Mouse (Mus musculus): ENCODE measurements at regions not wholly inside any gene's neighbourhood (a gene's known extent, or its start where the extent isn't known, plus 50 kb on each side); places are given as distances from the start of the nearest gene placed in this dataset.
A peak's percentile ranks its signal among the peaks of the same experiment; 100 is the strongest.

GRCm38 (mm10) chr13:107187258-107187878 lies 165.4 kb upstream of the Kif2a start:
- no peak for DNase-seq (ENCODE audit: low read depth, low spot score)

DNA sequence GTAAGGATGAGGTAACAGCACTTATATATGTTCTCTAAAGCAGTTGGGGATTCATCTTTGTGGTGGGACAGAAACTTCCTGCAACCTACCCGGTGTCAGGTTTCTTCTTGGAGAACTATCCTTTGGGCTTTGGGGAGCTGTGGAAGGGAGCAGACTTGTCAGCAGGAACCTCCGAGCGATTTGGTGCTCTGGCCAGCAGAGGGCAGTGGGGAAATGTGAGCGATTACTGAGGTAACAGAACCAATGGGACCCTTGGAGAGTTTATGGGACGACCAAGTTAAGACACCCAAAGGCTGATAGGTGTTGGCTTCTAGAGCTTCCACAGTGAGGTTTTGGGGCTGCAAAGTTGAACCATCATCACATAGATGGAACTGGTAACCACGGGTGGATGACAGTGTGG lies 160.6 kb upstream of the Kif2a start:
- peak; percentile 45 for DNase-seq (ENCODE audit: low read depth, low spot score)

- DNase-seq (ENCODE audit: low read depth, low spot score) = no peak
Measured at GRCm38 (mm10) chr13:107179551-107179950, 157.6 kb upstream of the Kif2a start.

DNA sequence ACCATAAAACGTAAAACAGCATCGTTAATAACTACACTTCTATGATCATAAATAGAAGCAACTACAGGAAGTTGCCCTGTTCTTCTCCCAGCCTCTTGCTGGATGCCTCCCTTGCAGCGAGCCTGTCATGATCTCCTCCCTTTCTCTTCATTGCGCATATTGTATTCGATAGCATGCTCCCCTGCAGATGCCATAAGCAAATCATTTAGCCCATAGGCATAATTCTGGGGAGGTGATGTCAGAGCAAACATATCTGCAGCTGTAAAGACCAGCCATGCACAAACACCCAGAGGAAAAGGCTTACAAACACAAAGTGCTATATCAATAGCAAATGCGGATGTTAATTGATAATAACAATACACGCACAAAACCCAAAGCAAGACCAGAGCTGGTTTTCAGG lies 155.7 kb upstream of the Kif2a start:
- no peak for DNase-seq (ENCODE audit: low read depth, low spot score)

DNA sequence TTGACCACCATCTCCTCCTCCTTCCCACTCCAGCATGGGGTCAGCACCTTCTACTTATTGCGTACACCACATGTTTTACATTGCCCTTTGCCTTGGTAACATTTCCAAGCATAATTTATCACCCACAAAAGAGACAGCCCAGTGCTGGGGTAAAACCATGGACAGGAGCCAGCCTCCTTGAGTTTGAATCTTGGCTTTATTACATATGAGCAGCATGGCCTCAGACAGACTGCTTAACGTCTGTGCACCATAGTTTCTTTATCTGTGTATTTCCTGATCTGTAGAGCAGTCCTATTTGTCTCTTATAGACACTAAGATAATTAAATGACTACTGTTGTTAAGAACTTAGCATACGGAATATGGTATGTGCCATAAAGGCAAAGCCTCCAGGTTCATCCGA lies 154.0 kb upstream of the Kif2a start:
- DNase-seq (ENCODE audit: low read depth, low spot score) = no peak

DNA sequence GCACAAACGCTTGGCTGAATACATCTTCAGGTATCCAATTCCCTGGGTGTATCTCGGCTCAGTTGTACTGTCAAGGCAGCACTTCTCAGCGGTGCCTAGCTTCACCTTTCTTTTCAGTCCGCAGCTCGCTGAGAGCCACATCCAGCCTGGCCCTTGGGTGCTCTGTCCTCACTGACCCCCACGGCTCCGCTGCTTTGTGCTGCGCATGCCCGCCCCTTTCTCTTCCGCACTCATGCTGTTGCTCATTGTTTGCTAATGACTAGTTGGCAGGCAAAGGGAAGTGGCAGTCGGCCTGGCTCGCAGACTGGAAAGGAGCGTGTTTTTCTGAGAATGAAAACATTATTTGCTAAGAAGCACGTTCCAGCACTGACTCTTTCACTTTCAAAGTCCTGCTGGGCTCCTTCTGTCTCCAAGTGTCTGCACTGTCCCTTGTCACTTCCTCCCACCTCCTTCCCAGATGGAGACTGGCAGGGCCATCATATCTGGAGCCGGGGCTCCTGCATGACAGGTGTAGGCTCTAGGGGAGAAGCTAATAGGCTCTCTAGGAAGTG lies 146.7 kb upstream of the Kif2a start:
- DNase-seq (ENCODE audit: low read depth, low spot score) = no peak

GRCm38 (mm10) chr13:107167856-107168598 lies 146.1 kb upstream of the Kif2a start:
- DNase-seq (ENCODE audit: low read depth, low spot score) = no peak

DNA sequence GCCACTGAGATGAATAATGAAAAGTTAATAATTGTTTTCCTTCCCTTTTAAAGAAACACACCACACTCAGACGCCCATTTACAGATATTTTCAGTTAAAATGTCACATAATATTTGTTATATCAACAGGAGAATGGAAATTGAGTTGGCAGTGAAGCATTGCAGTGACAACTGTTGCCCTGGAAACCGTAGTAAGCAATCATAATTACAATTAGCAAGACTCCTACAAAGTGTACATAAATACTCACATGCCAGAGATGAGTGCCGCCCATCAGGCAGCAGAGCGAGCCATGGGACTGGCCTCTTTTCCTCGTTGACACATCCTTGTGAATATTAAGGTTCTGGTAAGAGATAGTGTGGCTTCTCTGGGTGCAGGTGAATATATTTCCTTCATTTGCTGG lies 129.6 kb upstream of the Kif2a start:
- DNase-seq (ENCODE audit: low read depth, low spot score) = no peak

GRCm38 (mm10) chr13:107141209-107141608 lies 119.3 kb upstream of the Kif2a start:
- no peak for DNase-seq (ENCODE audit: low read depth, low spot score)

DNA sequence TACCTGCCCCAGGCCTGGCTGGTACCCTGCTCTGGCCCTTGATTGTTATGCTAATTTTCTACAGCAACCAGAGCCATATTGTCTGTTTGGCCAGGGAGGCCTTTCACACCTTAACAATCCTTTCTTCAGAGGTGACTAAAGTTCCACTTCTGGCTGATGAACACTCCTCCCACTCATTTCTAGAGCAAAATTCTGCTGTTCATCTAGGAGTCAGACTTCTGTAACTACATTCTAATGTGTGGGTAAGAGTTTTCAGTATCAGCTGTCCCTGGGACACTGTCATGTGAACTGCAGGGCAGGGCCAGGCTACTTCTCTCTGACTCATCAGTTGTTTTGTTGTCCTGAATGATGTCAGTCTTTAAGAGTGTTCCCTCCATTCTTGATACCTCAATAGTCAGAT lies 112.2 kb upstream of the Kif2a start:
- no peak for DNase-seq (ENCODE audit: low read depth, low spot score)

- DNase-seq (ENCODE audit: low read depth, low spot score) = no peak
Measured at GRCm38 (mm10) chr13:107126636-107127035, 104.7 kb upstream of the Kif2a start.

DNA sequence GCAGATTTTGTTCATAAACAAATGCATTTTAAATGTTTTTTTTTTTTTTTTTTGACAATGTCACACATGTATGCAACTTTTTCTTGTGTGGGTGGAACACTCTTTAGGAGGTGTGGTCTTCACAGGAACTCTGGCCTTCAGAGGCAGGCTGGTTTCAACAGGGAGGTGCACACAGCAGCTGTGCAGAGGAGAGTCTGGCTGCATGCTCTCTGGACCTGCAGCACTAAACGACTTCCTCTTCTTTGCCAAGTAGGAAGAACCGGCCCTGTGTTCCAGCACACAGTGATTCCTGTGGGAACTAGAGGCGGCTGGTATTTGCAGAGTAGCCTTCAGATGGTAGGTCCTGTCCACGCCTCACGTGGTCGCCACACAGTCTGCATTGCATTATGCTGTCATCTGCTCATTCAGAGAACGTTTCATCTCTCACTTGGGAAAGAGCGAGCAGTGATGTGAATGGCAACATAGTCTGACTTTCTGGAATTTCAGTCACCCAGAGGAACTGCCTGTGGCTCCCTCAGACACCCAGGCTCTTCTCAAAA lies 102.3 kb upstream of the Kif2a start:
- DNase-seq (ENCODE audit: low read depth, low spot score) = no peak

DNA sequence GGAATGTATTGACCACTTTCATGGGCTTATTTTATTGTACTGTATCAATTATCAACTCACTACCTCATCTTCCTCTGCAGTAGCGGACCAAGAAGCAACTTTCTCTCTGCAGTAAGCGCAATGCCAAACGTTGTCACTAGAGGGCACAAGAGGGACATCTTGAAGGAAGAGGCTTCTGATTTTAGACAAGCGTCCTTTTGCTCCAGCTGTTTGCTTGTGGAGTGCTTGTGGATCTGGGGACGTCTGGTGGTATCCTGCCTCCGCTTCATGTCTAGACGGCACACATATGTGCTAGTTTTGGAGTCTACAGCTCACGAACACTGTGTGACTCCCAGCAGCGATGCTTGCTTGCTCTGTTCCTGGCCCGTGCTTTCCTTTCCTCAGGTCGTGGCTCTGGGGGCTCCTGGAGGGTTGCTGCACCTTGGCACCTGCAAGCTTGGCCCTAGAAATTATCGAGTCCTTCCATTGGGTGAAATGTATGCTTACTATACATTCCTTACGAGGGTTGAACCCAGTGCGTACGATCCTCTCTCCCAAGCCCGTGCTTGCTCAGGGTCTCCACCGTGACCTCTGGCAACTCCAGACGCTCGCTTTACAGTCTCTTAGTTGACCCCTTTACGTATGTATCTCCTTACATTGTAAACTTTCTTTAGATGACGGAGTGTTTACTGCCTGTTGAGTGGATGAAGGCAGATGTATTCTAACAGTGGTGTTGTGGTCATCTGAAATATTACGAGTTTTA lies 92.2 kb upstream of the Kif2a start:
- DNase-seq (ENCODE audit: low read depth, low spot score) = peak; percentile 79

- DNase-seq (ENCODE audit: low read depth, low spot score) = no peak
Measured at GRCm38 (mm10) chr13:107108045-107108444, 86.1 kb upstream of the Kif2a start.

DNA sequence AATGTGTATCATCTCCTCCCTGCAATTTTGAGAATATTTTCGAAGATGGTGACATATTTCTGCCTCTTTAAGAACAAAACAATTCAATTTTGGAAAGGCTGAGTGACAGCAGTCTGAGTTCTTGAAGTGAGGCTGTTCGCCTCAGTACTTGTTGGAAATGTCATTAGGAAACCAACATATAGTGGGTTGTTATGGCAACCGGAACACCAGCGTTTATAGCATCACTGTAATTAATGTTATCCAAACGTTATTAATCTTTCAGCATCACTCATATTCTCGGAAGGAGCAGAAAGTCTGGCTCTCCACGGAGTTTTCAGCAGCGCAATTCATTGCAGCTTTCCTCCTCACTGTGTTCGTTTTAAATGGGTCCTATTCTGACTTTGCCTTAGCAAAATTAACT lies 85.6 kb upstream of the Kif2a start:
- DNase-seq (ENCODE audit: low read depth, low spot score) = no peak

GRCm38 (mm10) chr13:107105510-107105909 lies 83.6 kb upstream of the Kif2a start:
- DNase-seq (ENCODE audit: low read depth, low spot score) = no peak

DNA sequence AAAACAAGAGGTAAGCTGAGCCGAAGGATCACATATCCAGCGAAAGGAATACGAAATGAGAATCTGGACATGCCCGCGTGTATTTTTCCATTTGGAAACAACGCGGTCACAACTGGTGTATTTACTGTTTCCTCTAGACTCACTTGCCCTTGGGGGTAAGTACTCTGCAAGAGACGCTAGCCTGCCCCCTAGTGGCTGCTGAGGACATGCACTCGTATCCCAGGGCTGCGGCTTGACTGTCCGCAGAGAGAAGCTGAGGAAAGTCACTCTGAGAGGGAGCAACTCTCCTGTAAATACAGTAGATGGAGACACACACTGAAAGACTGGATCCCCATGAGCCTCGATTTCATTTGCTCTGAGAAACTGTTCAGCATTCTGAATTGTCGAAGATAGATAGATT lies 79.7 kb upstream of the Kif2a start:
- DNase-seq (ENCODE audit: low read depth, low spot score) = peak; percentile 47

- DNase-seq (ENCODE audit: low read depth, low spot score) = peak; percentile 23
Measured at GRCm38 (mm10) chr13:107100852-107101325, 79.0 kb upstream of the Kif2a start.

GRCm38 (mm10) chr13:107100116-107100515 lies 78.2 kb upstream of the Kif2a start:
- DNase-seq (ENCODE audit: low read depth, low spot score) = no peak

- DNase-seq (ENCODE audit: low read depth, low spot score) = no peak
Measured at GRCm38 (mm10) chr13:107097005-107097404, 75.1 kb upstream of the Kif2a start.

- no peak for DNase-seq (ENCODE audit: low read depth, low spot score)
Measured at GRCm38 (mm10) chr13:107094976-107095716, 73.2 kb upstream of the Kif2a start.
